Mouse (Mus musculus) G1E (cell line): ENCODE results near the gene Cenpc1.

ENCODE experiments used
- CTCF ChIP-seq: IDR thresholded peaks from 2 replicates; pipeline ENCODE4 v1.5.1; 2012; ENCODE audit warnings: low read depth, low read length, inconsistent platforms, mixed read lengths
- GATA1 ChIP-seq: IDR thresholded peaks from 2 replicates; pipeline ENCODE4 v1.6.1; 2012; ENCODE audit warnings: borderline replicate concordance, low read length, inconsistent platforms, mixed read lengths
- GATA2 ChIP-seq: IDR thresholded peaks from 2 replicates; pipeline ENCODE4 v1.6.1; 2012; ENCODE audit warnings: low read depth, low read length, inconsistent platforms, borderline replicate concordance
- POLR2AphosphoS5 ChIP-seq: IDR thresholded peaks from 2 replicates; pipeline ENCODE4 v1.6.1; 2012; ENCODE audit warnings: low read depth, low read length, inconsistent platforms; ENCODE audit not compliant: insufficient replicate concordance
- TAL1 ChIP-seq: conservative IDR thresholded peaks from 2 replicates; pipeline ENCODE4 v1.6.1; 2012; ENCODE audit warnings: low read depth, low read length, inconsistent platforms, mixed read lengths

- TF ChIP-seq CTCF (no peak), GATA1 (no peak), TAL1 (no peak), POLR2AphosphoS5 (no peak), GATA2 (no peak)
Measured at GRCm38 (mm10) chr5:85992805-85993721, 72.3 kb downstream of the Cenpc1 start.
